24 mouse cellular contexts compared by ENCODE assay signal in genomic region chr14:48761002-48761648, GRCm38 (mm10).
DNase-seq lines count a peak whose midpoint lies in the region; ATAC-seq lines count a peak whose summit lies in the region.
"Had no signal": no experiment of that assay in that cellular context is flagged by ENCODE, and none has a peak within 500 bp of the region (broad histone marks: within the 10 kb centered on the region; RNA-seq: fewer than 3 reads in every experiment).

No protein-coding gene starts in this region.

- peak; percentile 66; the same call in 1 of the 2 replicates for ATAC-seq in forebrain, embryonic 13.5 days
- ATAC-seq in forebrain, embryonic 16.5 days, result no peak
- peak; percentile 74 for ATAC-seq in midbrain, embryonic 13.5 days
- ATAC-seq: liver, embryonic 12.5 days had no signal

- peaks cover 8% of the 10 kb centered on the region; the same call in 1 of the 2 replicates for H3K4me1 ChIP-seq in forebrain, embryonic 13.5 days
- 0 out of 2 replicates have a peak, but pooled peaks cover 4% of the 10 kb centered on the region for H3K4me1 ChIP-seq in forebrain, embryonic 16.5 days (replicated peaks; ENCODE audit: control insufficient read depth, insufficient read depth, low read length)
- peaks cover 12% of the 10 kb centered on the region for H3K4me1 ChIP-seq in midbrain, embryonic 13.5 days (replicated peaks)
- H3K4me1 ChIP-seq: embryonic facial prominence, embryonic 12.5 days; limb, embryonic 12.5 days; liver, embryonic 12.5 days; megakaryocyte, embryonic 14.5 days had no signal

- H3K4me3 ChIP-seq in forebrain, embryonic 13.5 days, result no peak overlapping the region
- H3K4me3 ChIP-seq in forebrain, embryonic 16.5 days (replicated peaks; ENCODE audit: low read length), result no peak overlapping the region
- H3K4me3 ChIP-seq in midbrain, embryonic 13.5 days (replicated peaks), result no peak overlapping the region
- H3K4me3 ChIP-seq: embryonic facial prominence, embryonic 12.5 days; erythroblast, embryonic 14.5 days; limb, embryonic 12.5 days; liver, embryonic 12.5 days; megakaryocyte, embryonic 14.5 days; myocyte had no signal

- no peaks in the 10 kb centered on the region for H3K36me3 ChIP-seq in forebrain, embryonic 13.5 days (ENCODE audit: poor library complexity, severe bottlenecking)
- no peaks in the 10 kb centered on the region for H3K36me3 ChIP-seq in forebrain, embryonic 16.5 days (ENCODE audit: control insufficient read depth, insufficient read depth)
- peaks cover 2% of the 10 kb centered on the region; the same call in 1 of the 2 replicates for H3K36me3 ChIP-seq in midbrain, embryonic 13.5 days
- H3K36me3 ChIP-seq: embryonic facial prominence, embryonic 12.5 days; limb, embryonic 12.5 days; liver, embryonic 12.5 days had no signal

- no peak overlapping the region for H3K9ac ChIP-seq in forebrain, embryonic 13.5 days
- no peak overlapping the region for H3K9ac ChIP-seq in forebrain, embryonic 16.5 days (replicated peaks; ENCODE audit: low read depth, low read length)
- no peak overlapping the region for H3K9ac ChIP-seq in midbrain, embryonic 13.5 days (replicated peaks)
- H3K9ac ChIP-seq: embryonic facial prominence, embryonic 12.5 days; limb, embryonic 12.5 days; liver, embryonic 12.5 days had no signal

- H3K27ac ChIP-seq in forebrain, embryonic 13.5 days, result no peak overlapping the region
- H3K27ac ChIP-seq in forebrain, embryonic 16.5 days (ENCODE audit: low read length), result no peak overlapping the region
- H3K27ac ChIP-seq in midbrain, embryonic 13.5 days, result peak overlapping the region; percentile 68
- H3K27ac ChIP-seq: embryonic facial prominence, embryonic 12.5 days; limb, embryonic 12.5 days; liver, embryonic 12.5 days had no signal

- H3K4me2 ChIP-seq in forebrain, embryonic 13.5 days, result no peak overlapping the region
- H3K4me2 ChIP-seq in forebrain, embryonic 16.5 days (ENCODE audit: low read length), result no peak overlapping the region
- no peak overlapping the region for H3K4me2 ChIP-seq in midbrain, embryonic 13.5 days (replicated peaks)
- H3K4me2 ChIP-seq: embryonic facial prominence, embryonic 12.5 days; limb, embryonic 12.5 days; liver, embryonic 12.5 days had no signal

- DNase-seq in retina, postnatal 1 day, result peak; percentile 46
- DNase-seq in retina, embryonic 14.5 days (ENCODE audit: low spot score), result no peak
- no peak for DNase-seq in adrenal gland, adult 8-10 months
- no peak for DNase-seq in cerebellum, adult 8-10 months
- DNase-seq: adrenal gland, postnatal 36 days; cerebellum, adult 2 months; gastrocnemius, postnatal 10 days; heart, adult 18-20 months; heart, postnatal 36 days; kidney, adult 9 months; kidney, postnatal 4 days; layer of hippocampus, adult 9-11 months; lung, adult 2 months; thymus, postnatal 25 days had no signal

- no peaks in the 10 kb centered on the region for H3K9me3 ChIP-seq in forebrain, embryonic 13.5 days (replicated peaks)
- no peaks in the 10 kb centered on the region for H3K9me3 ChIP-seq in forebrain, embryonic 16.5 days (ENCODE audit: control insufficient read depth, low read length)
- no peaks in the 10 kb centered on the region for H3K9me3 ChIP-seq in midbrain, embryonic 13.5 days
- H3K9me3 ChIP-seq: embryonic facial prominence, embryonic 12.5 days; limb, embryonic 12.5 days; liver, embryonic 12.5 days; megakaryocyte, embryonic 14.5 days had no signal

- WGBS in forebrain, embryonic 13.5 days, result 66% methylated on average over 7 of the region's 7 CpGs
- WGBS in forebrain, embryonic 16.5 days, result 64% methylated on average over 7 of the region's 7 CpGs
- WGBS in midbrain, embryonic 13.5 days, result 37% methylated on average over 7 of the region's 7 CpGs

- H3K27me3 ChIP-seq in forebrain, embryonic 13.5 days, result peaks cover 23% of the 10 kb centered on the region
- no peaks in the 10 kb centered on the region for H3K27me3 ChIP-seq in forebrain, embryonic 16.5 days (replicated peaks; ENCODE audit: control insufficient read depth, insufficient read depth, low read length)
- H3K27me3 ChIP-seq in midbrain, embryonic 13.5 days, result no peaks in the 10 kb centered on the region
- H3K27me3 ChIP-seq: CH12.LX; embryonic facial prominence, embryonic 12.5 days; limb, embryonic 12.5 days; liver, embryonic 12.5 days; megakaryocyte, embryonic 14.5 days had no signal
